Mouse (Mus musculus) E14TG2a.4 (cell line): Measurements from ENCODE around the gene Trappc12.
A peak's percentile ranks its signal among the peaks of the same experiment; 100 is the strongest.

Experiments
- H3K27me3 ChIP-seq: 2 replicates; pipeline ENCODE4 v1.6.1; 2014; ENCODE audit warnings: low read length, control low read depth; ENCODE audit not compliant: insufficient read depth
- H3K36me3 ChIP-seq: 2 replicates; pipeline ENCODE4 v1.6.1; 2014; ENCODE audit warnings: low read length, control low read depth; ENCODE audit not compliant: insufficient read depth
- H3K4me1 ChIP-seq: replicated peaks from 2 replicates; pipeline ENCODE4 v1.6.1; 2014; ENCODE audit warnings: low read depth, low read length, control low read depth
- H3K4me3 ChIP-seq: replicated peaks from 2 replicates; pipeline ENCODE4 v1.5.1; 2014; ENCODE audit warnings: mild to moderate bottlenecking, low read length
- H3K9me3 ChIP-seq: 2 replicates; pipeline ENCODE4 v1.6.1; 2014; ENCODE audit warnings: low read length, control low read depth
- CTCF ChIP-seq: conservative IDR thresholded peaks from 2 replicates; pipeline ENCODE4 v1.5.1; 2014; ENCODE audit warnings: low read length
- NANOG ChIP-seq: IDR thresholded peaks from 2 replicates; pipeline ENCODE4 v1.6.1; 2014; ENCODE audit warnings: borderline replicate concordance, low read length, mixed read lengths
- POU5F1 ChIP-seq: IDR thresholded peaks from 2 replicates; pipeline ENCODE4 v1.6.1; 2014; ENCODE audit warnings: low read length, borderline replicate concordance

The Trappc12 gene

GRCm38 (mm10) chr12:28784355-28784754, 34.1 kb upstream of the Trappc12 start:
- peaks cover 51% of the 10 kb centered on the region for H3K4me1 ChIP-seq
- H3K9me3 ChIP-seq, result no peaks in the 10 kb centered on the region
- H3K27me3 ChIP-seq, result no peaks in the 10 kb centered on the region
- TF ChIP-seq NANOG (no peak), CTCF (peak; percentile 20; the same call in 1 of the 2 replicates)
- H3K4me3 ChIP-seq, result no peak overlapping the region
- no peaks in the 10 kb centered on the region for H3K36me3 ChIP-seq

- Histone ChIP-seq H3K4me1 (peaks cover 50% of the 10 kb centered on the region), H3K36me3 (no peaks in the 10 kb centered on the region), H3K27me3 (no peaks in the 10 kb centered on the region), H3K9me3 (no peaks in the 10 kb centered on the region), H3K4me3 (no peak overlapping the region)
- TF ChIP-seq CTCF (no peak), NANOG (no peak), POU5F1 (no peak)
Observed at GRCm38 (mm10) chr12:28782637-28783036, 32.4 kb upstream of the Trappc12 start.

DNA sequence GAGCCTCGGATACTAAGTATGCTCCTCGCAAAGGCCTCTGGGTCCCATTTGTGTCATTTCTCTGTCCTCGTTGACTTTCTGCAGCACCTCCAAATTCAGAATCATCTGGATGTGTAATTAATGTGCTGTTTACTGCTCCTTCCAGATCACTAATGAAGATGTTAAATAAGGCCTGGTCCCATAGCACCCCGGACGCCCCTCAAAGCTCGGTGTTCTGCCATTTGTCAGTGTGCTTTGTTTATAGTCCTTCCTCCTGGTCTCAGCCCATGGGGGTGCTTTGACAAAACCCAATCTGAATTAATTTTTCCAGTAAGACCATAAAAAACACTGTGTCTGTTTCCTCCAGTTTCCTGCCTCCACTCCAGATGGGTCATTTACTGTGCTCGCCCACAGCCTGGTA, 29.9 kb upstream of the Trappc12 start:
- H3K4me3 ChIP-seq, result no peak overlapping the region
- no peaks in the 10 kb centered on the region for H3K9me3 ChIP-seq
- H3K27me3 ChIP-seq, result no peaks in the 10 kb centered on the region
- H3K4me1 ChIP-seq, result peaks cover 29% of the 10 kb centered on the region
- no peaks in the 10 kb centered on the region for H3K36me3 ChIP-seq
- TF ChIP-seq NANOG, result no peak

DNA sequence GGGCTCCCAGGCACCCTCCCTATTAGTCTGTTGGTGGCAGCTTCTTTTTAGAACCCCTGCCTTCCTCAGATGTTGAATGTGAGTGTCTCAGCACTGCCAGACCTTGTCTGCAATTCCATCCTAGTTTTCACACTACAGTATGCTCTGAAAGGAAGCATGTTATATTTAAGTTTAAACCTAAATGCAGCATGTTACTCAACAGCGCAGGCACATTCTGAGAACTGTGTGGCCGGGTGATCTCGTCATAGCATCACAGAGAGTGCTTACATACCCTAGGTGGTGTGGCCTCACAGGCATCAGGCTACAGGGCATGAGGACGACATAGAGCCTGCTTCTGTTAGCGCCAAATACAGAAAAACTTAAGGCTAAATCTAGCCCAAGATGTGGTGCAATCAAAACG, 25.4 kb upstream of the Trappc12 start:
- Histone ChIP-seq H3K4me1 (peaks cover 3% of the 10 kb centered on the region), H3K36me3 (peaks cover 16% of the 10 kb centered on the region; the same call in 1 of the 2 replicates), H3K9me3 (no peaks in the 10 kb centered on the region), H3K4me3 (no peak overlapping the region), H3K27me3 (no peaks in the 10 kb centered on the region)
- TF ChIP-seq CTCF, result no peak
- no peak for TF ChIP-seq NANOG
- TF ChIP-seq POU5F1, result no peak

GRCm38 (mm10) chr12:28775120-28775519, 24.8 kb upstream of the Trappc12 start:
- TF ChIP-seq NANOG (no peak), POU5F1 (no peak), CTCF (no peak)
- no peaks in the 10 kb centered on the region for H3K9me3 ChIP-seq
- H3K4me1 ChIP-seq, result no peaks in the 10 kb centered on the region; the same call in 1 of the 2 replicates
- no peaks in the 10 kb centered on the region for H3K27me3 ChIP-seq
- no peak overlapping the region for H3K4me3 ChIP-seq
- peaks cover 16% of the 10 kb centered on the region; the same call in 1 of the 2 replicates for H3K36me3 ChIP-seq

GRCm38 (mm10) chr12:28773815-28774214, 23.5 kb upstream of the Trappc12 start:
- Histone ChIP-seq H3K4me1 (no peaks in the 10 kb centered on the region; the same call in 1 of the 2 replicates), H3K4me3 (no peak overlapping the region), H3K27me3 (no peaks in the 10 kb centered on the region), H3K9me3 (no peaks in the 10 kb centered on the region), H3K36me3 (peaks cover 21% of the 10 kb centered on the region; the same call in 1 of the 2 replicates)
- TF ChIP-seq CTCF (no peak), NANOG (no peak), POU5F1 (no peak)

DNA sequence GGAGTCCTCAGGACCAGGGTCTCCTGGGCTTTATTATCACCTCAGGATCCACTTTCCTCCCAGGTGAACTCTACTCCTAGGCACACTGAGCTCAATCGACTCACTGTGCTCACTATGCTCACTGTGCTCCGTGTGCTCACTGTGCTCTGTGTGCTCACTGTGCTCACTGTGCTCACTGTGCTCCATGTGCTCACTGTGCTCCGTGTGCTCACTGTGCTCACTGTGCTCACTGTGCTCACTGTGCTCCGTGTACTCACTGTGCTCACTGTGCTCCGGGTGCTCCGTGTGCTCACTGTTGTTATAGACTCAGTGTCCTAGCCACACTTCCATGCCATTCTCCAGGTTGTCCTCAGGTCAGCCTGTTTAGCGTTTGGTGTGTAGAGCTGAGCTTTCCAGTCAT, 19.7 kb upstream of the Trappc12 start:
- H3K9me3 ChIP-seq, result no peaks in the 10 kb centered on the region
- H3K27me3 ChIP-seq, result no peaks in the 10 kb centered on the region

GRCm38 (mm10) chr12:28756019-28756418, 5.7 kb upstream of the Trappc12 start:
- H3K4me1 ChIP-seq, result peaks cover 19% of the 10 kb centered on the region
- no peak for TF ChIP-seq NANOG
- TF ChIP-seq CTCF, result no peak
- TF ChIP-seq POU5F1, result no peak
- no peak overlapping the region for H3K4me3 ChIP-seq
- no peaks in the 10 kb centered on the region for H3K27me3 ChIP-seq
- no peaks in the 10 kb centered on the region for H3K9me3 ChIP-seq
- H3K36me3 ChIP-seq, result peaks cover 5% of the 10 kb centered on the region; the same call in 1 of the 2 replicates

More for the DNA sequence above, 19.7 kb upstream of the Trappc12 start:
- Histone ChIP-seq H3K4me3 (no peak overlapping the region), H3K36me3 (peaks cover 45% of the 10 kb centered on the region), H3K4me1 (peaks cover 9% of the 10 kb centered on the region)
- TF ChIP-seq CTCF (no peak), NANOG (no peak), POU5F1 (no peak)

GRCm38 (mm10) chr12:28751508-28752263, 1.4 kb upstream of the Trappc12 start, which contains the start of gene Eipr1:
TSS of gene Eipr1 (plus strand) at chr12:28751803.
- TF ChIP-seq NANOG (no peak), POU5F1 (no peak), CTCF (no peak)

More at GRCm38 (mm10) chr12:28751508-28752263, 1.4 kb upstream of the Trappc12 start, which contains the start of gene Eipr1:
- Histone ChIP-seq H3K9me3 (no peaks in the 10 kb centered on the region), H3K4me3 (peak within 1 kb of the TSS; percentile 93), H3K27me3 (no peaks in the 10 kb centered on the region), H3K4me1 (peaks cover 43% of the 10 kb centered on the region), H3K36me3 (peaks cover 11% of the 10 kb centered on the region)
